Mouse (Mus musculus) brain, embryonic 18.5 days (tissue): Measurements from ENCODE around the gene Defa34.
"Not testable (repeated sequence)": the region's sequence is repeated elsewhere in the genome, so short reads cannot be mapped to it uniquely, and the experiment has no call there.

Experiments
- DNase-seq: peaks from one replicate; pipeline ENCODE4 v3.0.0-alpha.2; 2012; ENCODE audit warnings: low read depth, low spot score

Gene Defa34

GRCm38 (mm10) chr8:21665497-21665896, at the start of gene Defa34:
Gene Defa34 (plus strand): TSS chr8:21665797.
- not testable (repeated sequence) for DNase-seq

DNA sequence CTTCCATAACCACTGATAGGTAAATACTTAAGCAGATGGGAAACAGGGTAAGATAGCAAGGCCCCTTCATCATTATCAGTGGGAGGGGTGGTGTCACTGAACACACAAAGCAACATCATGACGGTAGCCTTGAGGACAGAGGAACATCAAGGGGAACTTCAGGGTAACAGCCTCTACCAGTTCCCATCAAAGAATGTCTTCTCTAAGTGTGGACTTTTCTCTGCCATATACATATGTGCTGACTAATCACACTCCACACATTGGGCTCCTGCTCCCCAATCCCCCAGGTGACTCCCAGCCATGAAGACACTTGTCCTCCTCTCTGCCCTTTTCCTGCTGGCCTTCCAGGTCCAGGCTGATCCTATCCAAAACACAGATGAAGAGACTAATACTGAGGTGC, 47.7 kb upstream of the Defa34 start, which contains the start of gene Defa26:
Defa26 (plus strand) TSS at position 301 of the 400 bp plus-strand sequence.
- DNase-seq = not testable (repeated sequence)

GRCm38 (mm10) chr8:21655480-21655879, 10.1 kb upstream of the Defa34 start, which contains the start of gene Defa17:
Gene Defa17 (plus strand): TSS chr8:21655780.
- not testable (repeated sequence) for DNase-seq

DNA sequence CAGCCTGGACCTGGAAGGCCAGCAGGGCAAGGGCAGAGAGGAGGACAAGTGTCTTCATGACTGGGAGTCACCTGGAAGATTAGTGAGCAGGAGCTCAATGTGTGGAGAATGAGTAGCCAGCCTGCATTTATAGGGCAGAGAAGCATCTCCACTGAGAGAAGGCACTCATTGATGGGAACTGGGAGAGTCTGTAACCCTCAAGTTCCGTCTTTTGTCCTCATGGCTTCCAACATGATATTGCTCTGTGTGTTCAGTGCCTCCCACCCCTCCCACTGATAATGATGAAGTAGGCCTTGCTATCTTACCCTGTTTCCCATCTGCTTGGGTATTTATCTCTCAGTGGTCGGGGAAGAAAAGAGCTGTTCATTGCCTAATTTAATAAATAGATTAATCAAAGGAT, 37.9 kb downstream of the Defa34 start, which contains the start of gene AY761184:
AY761184 (minus strand) TSS at position 101 of the 400 bp plus-strand sequence.
- DNase-seq = not testable (repeated sequence)
